Mouse (Mus musculus): ENCODE data around the gene Lrrk2. TPM values are rescaled to one million over a fixed set of nuclear protein-coding genes. Genes with fewer than 3 reads are reported as not detected.

Gene Lrrk2
- 0.17 and 0.36 TPM in 2 replicates for polyA plus RNA-seq (2012; rRNA removed)

GRCm38 (mm10) chr15:91672645-91673568 is at the start of gene Lrrk2:
TSS of gene Lrrk2 (plus strand) at chr15:91673175.

GRCm38 (mm10) chr15:91837965-91838364 is 165.0 kb downstream of the Lrrk2 start, which contains the start of gene Smgc:
TSS of gene Smgc (plus strand) at chr15:91838265.

Other genes with a start within 250 kb of the Lrrk2 start
- 0.13 and 0.24 TPM in 2 replicates for gene Slc2a13, start 99.9 kb upstream of the Lrrk2 start, polyA plus RNA-seq (2012; rRNA removed)
- gene Smgc, start 165.1 kb downstream of the Lrrk2 start, polyA plus RNA-seq (2012; rRNA removed) = not detected in 2 replicates

All from stomach, adult 2 months (tissue).